Mouse (Mus musculus) colon, adult 2 months (tissue): Measurements from ENCODE around the gene Gckr. TPM values are rescaled to one million over a fixed set of nuclear protein-coding genes. Genes with fewer than 3 reads are reported as not detected.

ENCODE experiments used
- polyA plus RNA-seq: library from polyadenylated mRNA; depleted of rRNA; stranded (reverse); fragments of >200 nt; gene quantifications from 2 replicates; pipeline ENCODE4 v1.2.3, GENCODE M21; 2012; rRNA removed

Gckr gene
- not detected in 2 replicates for polyA plus RNA-seq

DNA sequence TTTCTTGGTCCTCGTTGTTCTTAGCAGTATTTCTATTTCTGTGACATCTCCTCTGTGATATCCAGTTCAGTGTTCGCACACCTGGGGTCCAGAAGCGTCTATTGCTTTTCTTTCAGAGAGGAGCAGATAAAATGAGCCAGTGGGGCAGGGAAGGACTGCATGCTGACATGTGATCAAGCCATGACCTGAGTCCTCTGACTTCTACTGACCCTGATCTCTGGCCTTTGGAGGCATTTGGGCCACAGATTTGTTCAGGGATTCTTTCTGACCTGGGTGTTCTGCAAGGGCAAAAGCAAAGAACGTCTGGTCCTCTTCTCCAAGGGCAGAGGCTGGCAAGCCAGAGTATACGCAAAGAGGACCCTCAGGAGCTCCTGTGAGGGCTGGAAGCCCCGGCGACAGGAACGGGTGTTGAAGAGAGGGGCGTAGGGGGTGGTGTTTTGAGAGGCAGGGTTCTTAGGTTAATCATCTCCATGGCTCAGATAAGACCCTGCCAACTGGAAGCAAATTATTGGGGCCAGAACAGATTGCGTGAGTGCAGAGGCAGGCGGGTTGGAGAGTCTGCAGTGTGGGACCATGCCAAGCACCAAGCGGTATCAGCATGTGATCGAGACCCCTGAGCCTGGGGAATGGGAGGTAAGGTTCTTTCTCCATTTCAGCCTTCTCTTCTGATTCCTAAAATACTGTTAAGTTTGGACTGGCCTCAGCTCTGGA, at the start of gene Gckr:
Gckr (plus strand) TSS at position 397 of the 711 bp plus-strand sequence.

DNA sequence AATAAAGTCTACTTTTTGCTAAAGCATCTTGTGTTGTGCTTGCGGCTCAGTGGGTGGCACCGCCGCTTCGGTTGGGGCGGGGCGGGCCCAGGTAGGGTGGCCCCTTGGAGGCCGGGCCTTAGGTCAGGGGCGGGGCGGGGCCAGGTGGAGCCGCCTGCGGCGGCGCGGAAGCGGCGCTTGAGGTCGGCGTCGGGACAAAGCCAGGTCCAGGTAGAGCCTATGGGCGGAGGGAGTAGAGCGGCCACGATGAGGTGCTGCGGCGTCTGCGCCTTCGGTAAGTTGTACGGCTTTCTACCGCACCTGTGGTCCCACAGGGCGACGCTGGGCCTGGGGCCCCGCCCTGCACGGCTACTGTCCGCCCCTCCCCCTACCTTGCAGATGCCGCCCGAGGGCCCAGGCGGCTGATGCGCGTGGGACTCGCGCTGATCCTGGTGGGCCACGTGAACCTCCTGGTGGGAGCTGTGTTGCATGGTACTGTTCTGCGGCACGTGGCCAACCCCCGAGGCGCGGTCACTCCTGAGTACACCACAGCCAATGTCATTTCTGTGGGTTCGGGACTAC, 45.6 kb upstream of the Gckr start, which contains the start of gene Krtcap3:
Krtcap3 (plus strand) TSS at position 151 of the 561 bp plus-strand sequence.

DNA sequence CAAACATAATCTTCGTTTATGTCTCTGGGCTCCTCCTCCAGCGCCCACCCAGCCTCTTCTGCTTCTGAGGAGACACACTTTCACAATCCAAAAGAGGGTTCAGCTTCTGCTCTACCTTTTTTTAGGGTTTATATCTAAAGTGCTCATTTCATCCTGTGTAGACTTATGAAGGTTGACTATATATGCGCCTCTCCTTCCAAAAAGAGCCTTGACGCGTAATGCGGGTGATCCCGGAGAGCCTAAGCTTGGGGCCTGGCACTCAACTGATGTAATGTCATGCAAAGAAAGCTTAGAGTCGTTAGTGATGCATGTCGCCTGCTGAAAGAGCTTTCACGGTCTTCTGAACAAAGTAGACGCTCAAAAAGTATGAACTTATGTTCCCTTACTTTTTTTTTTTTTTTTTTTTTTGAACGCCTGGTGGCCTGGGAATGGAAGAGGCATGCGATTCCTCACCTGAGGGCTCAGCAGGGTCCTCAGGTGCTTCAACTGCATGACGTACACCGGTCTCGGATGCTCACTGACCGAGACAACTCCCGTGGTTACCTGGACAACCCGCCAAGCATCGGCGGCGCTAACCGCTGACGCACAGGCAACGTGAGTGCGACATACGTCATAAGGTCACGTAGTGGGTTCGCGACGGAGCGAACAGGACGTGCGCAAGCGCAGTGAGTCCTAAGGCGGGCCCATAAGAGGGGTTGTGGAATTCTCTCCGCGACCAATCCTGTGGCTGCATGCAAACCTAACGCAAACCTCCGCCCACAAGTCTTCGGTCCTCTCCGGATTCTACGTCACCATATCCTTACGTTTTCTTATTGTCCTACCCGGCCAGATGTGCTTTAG, 6.5 kb upstream of the Gckr start, which contains the start of gene Ift172:
Ift172 (minus strand) TSS at position 596 of the 840 bp plus-strand sequence.

DNA sequence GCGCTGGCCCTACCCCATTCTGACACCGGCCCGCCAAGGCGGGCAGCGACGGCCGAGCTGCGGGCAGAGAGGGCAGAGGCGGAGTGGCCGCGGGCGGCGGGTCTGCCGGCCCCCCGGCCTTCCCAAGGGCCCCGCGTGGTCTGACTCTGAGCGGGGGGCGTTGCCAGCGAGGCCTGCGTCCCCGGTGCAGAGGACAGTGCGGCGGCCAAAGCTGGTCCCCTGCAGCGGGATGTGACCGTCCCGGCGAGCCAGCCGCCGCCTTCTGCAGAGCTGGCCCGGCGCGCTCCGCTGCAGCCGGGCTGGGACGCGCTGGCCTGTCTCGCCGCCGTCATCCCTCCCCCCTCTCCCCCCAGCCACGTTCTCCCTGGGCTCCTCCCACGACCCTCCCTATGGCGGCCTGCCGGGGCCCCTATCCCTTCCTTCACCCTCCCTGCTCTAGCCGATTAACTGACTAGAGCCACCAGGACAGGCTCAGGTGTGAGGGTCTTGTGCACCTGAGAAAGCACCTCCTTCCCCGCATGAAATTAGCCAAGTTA, 1.6 kb upstream of the Gckr start, which contains the start of gene Fndc4:
Fndc4 (minus strand) TSS at position 475 of the 536 bp plus-strand sequence.

Other genes starting within 250 kb of the Gckr start
- 83.4 and 88.1 TPM in 2 replicates for gene Atraid, start 249.1 kb upstream of the Gckr start, polyA plus RNA-seq
- gene Slc5a6, start 248.5 kb upstream of the Gckr start, polyA plus RNA-seq = 52.7 and 90.2 TPM in 2 replicates
- 33.5 and 40.2 TPM in 2 replicates for gene Cad, start 242.7 kb upstream of the Gckr start, polyA plus RNA-seq
- not detected in 2 replicates for gene Dnajc5g, start 191.2 kb upstream of the Gckr start, polyA plus RNA-seq
- gene Slc30a3, start 189.2 kb upstream of the Gckr start, polyA plus RNA-seq = 0.05 and 0.23 TPM in 2 replicates
- not detected in 2 replicates for gene Trim54, start 180.7 kb upstream of the Gckr start, polyA plus RNA-seq
- not detected in 2 replicates for gene Ucn, start 158.6 kb upstream of the Gckr start, polyA plus RNA-seq
- 46.0 and 55.3 TPM in 2 replicates for gene Mpv17, start 143.2 kb upstream of the Gckr start, polyA plus RNA-seq
- gene Gm29609, start 117.5 kb upstream of the Gckr start, polyA plus RNA-seq = 2.2 and 3.9 TPM in 2 replicates
- gene Gtf3c2, start 117.3 kb upstream of the Gckr start, polyA plus RNA-seq = 32.1 and 36.4 TPM in 2 replicates
- 75.8 and 85.0 TPM in 2 replicates for gene Snx17, start 104.2 kb upstream of the Gckr start, polyA plus RNA-seq
- 36.2 and 39.3 TPM in 2 replicates for gene Eif2b4, start 104.0 kb upstream of the Gckr start, polyA plus RNA-seq
- 72.4 and 72.5 TPM in 2 replicates for gene Zfp513, start 95.1 kb upstream of the Gckr start, polyA plus RNA-seq
- gene Ppm1g, start 76.8 kb upstream of the Gckr start, polyA plus RNA-seq = 74.5 and 100 TPM in 2 replicates
- gene Nrbp1, start 56.6 kb upstream of the Gckr start, polyA plus RNA-seq = 125 and 189 TPM in 2 replicates
- 0.35 TPM in 2 replicates for gene Gm9970, start 56.2 kb upstream of the Gckr start, polyA plus RNA-seq
- 336 and 464 TPM in 2 replicates for gene Krtcap3, start 45.8 kb upstream of the Gckr start, polyA plus RNA-seq
- 24.2 and 26.7 TPM in 2 replicates for gene Ift172, start 6.3 kb upstream of the Gckr start, polyA plus RNA-seq
- 6.8 and 8.5 TPM in 2 replicates for gene Fndc4, start 1.4 kb upstream of the Gckr start, polyA plus RNA-seq
- gene Zfp512, start 155.0 kb downstream of the Gckr start, polyA plus RNA-seq = 5.9 and 6.5 TPM in 2 replicates
- gene 4930548H24Rik, start 188.3 kb downstream of the Gckr start, polyA plus RNA-seq = not detected in 2 replicates
- 11.7 and 12.8 TPM in 2 replicates for gene Gpn1, start 197.3 kb downstream of the Gckr start, polyA plus RNA-seq
- gene Slc4a1ap, start 229.6 kb downstream of the Gckr start, polyA plus RNA-seq = 10.6 and 11.7 TPM in 2 replicates
- gene Supt7l, start 230.4 kb downstream of the Gckr start, polyA plus RNA-seq = 9.1 and 11.3 TPM in 2 replicates